Mouse (Mus musculus) embryonic facial prominence, embryonic 13.5 days (tissue): Measurements from ENCODE around the gene Cmtm4. TPM values are rescaled to one million over a fixed set of nuclear protein-coding genes. Genes with fewer than 3 reads are reported as not detected.

Source experiments
- ATAC-seq: fragments of 200-750 bp; cut with Nextera tagmentation; 2 replicates; pipeline ENCODE4 v1.8.0; 2017; ENCODE audit warnings: low read depth; ENCODE audit not compliant: insufficient number of reproducible peaks, insufficient read depth, low FRiP score, low TSS enrichment
- H3K27ac ChIP-seq: fragments of 300-500 bp; sonication (generic); 2 replicates; pipeline ENCODE4 v1.5.1; 2015; ENCODE audit warnings: moderate library complexity, mild to moderate bottlenecking, inconsistent platforms
- H3K27me3 ChIP-seq: fragments of 300-500 bp; sonication (generic); 2 replicates; pipeline ENCODE4 v1.6.1; 2015; ENCODE audit warnings: mild to moderate bottlenecking, inconsistent platforms
- H3K36me3 ChIP-seq: fragments of 300-500 bp; sonication (generic); 2 replicates; pipeline ENCODE4 v1.6.1; 2015; ENCODE audit warnings: mild to moderate bottlenecking, inconsistent platforms
- H3K4me1 ChIP-seq: fragments of 300-500 bp; sonication (generic); 2 replicates; pipeline ENCODE4 v1.6.1; 2015; ENCODE audit warnings: inconsistent platforms
- H3K4me2 ChIP-seq: fragments of 300-500 bp; sonication (generic); 2 replicates; pipeline ENCODE4 v1.6.1; 2015; ENCODE audit warnings: moderate library complexity, mild to moderate bottlenecking, inconsistent platforms
- H3K4me3 ChIP-seq: fragments of 300-500 bp; sonication (generic); 2 replicates; pipeline ENCODE4 v1.5.1; 2015; ENCODE audit warnings: mild to moderate bottlenecking, inconsistent platforms
- H3K9ac ChIP-seq: fragments of 300-500 bp; sonication (generic); 2 replicates; pipeline ENCODE4 v1.6.1; 2015; ENCODE audit warnings: mild to moderate bottlenecking, inconsistent platforms
- H3K9me3 ChIP-seq: fragments of 300-500 bp; sonication (generic); 2 replicates; pipeline ENCODE4 v1.6.1; 2016; ENCODE audit warnings: inconsistent platforms
- WGBS: fragments of 180-500 bp; shearing (Covaris S2); methylation state at CpG from one replicate; pipeline ENCODE4 v1.1.7; 2015; ENCODE audit warnings: mixed read lengths; 5-methylcytosine and 5-hydroxymethylcytosine counted together
- polyA plus RNA-seq: library from polyadenylated mRNA; unstranded; fragments of >200 nt; fragmentation: Nextera tagmentation; extraction: Ambion mirVana; gene quantifications from 2 replicates; pipeline ENCODE4 v1.2.1, GENCODE M21; 2015

Cmtm4 gene
- polyA plus RNA-seq, 1 experiment from 2014 or later: 3.6 TPM

GRCm38 (mm10) chr8:104346706-104347105 is 48.9 kb downstream of the Cmtm4 start:
- Histone ChIP-seq H3K9ac (no peak overlapping the region), H3K9me3 (no peaks in the 10 kb centered on the region), H3K36me3 (peaks cover 46% of the 10 kb centered on the region), H3K4me1 (peaks cover 13% of the 10 kb centered on the region), H3K27ac (no peak overlapping the region), H3K4me3 (no peak overlapping the region), H3K27me3 (no peaks in the 10 kb centered on the region), H3K4me2 (no peak overlapping the region)
- WGBS: 63% methylated on average over 12 of the region's 12 CpGs
- ATAC-seq: no peak

- Histone ChIP-seq H3K4me3 (no peak overlapping the region), H3K4me2 (no peak overlapping the region), H3K27ac (no peak overlapping the region), H3K36me3 (peaks cover 40% of the 10 kb centered on the region), H3K27me3 (no peaks in the 10 kb centered on the region), H3K9ac (no peak overlapping the region), H3K9me3 (no peaks in the 10 kb centered on the region), H3K4me1 (peaks cover 18% of the 10 kb centered on the region)
- WGBS: 89% methylated on average over 5 of the region's 5 CpGs
- ATAC-seq: no peak
These were observed 51.0 kb downstream of the Cmtm4 start for GRCm38 (mm10) chr8:104344622-104345021.

- H3K9me3 ChIP-seq: no peaks in the 10 kb centered on the region
- H3K4me1 ChIP-seq: peaks cover 21% of the 10 kb centered on the region
- H3K36me3 ChIP-seq: peaks cover 40% of the 10 kb centered on the region
- H3K9ac ChIP-seq: no peak overlapping the region
- no peak overlapping the region for H3K4me2 ChIP-seq
- ATAC-seq: no peak
- H3K4me3 ChIP-seq: no peak overlapping the region
- WGBS: 10% methylated on average over 7 of the region's 7 CpGs
- H3K27me3 ChIP-seq: no peaks in the 10 kb centered on the region
- no peak overlapping the region for H3K27ac ChIP-seq
These were observed 51.6 kb downstream of the Cmtm4 start for GRCm38 (mm10) chr8:104343957-104344356.

- Histone ChIP-seq H3K27ac (no peak overlapping the region), H3K9ac (peak overlapping the region; percentile 7; the same call in 1 of the 2 replicates), H3K4me3 (no peak overlapping the region), H3K4me1 (peaks cover 21% of the 10 kb centered on the region), H3K9me3 (no peaks in the 10 kb centered on the region), H3K36me3 (peaks cover 35% of the 10 kb centered on the region), H3K4me2 (no peak overlapping the region), H3K27me3 (no peaks in the 10 kb centered on the region)
- no peak for ATAC-seq
- 78% methylated on average over 5 of the region's 5 CpGs for WGBS
These were observed 53.2 kb downstream of the Cmtm4 start for GRCm38 (mm10) chr8:104342426-104342825.

- ATAC-seq: no peak
- H3K27me3 ChIP-seq: no peaks in the 10 kb centered on the region
- peak overlapping the region; percentile 90 for H3K27ac ChIP-seq
- peak overlapping the region; percentile 74 for H3K4me2 ChIP-seq
- WGBS: 38% methylated on average over 6 of the region's 6 CpGs
- peaks cover 27% of the 10 kb centered on the region for H3K36me3 ChIP-seq
- H3K4me1 ChIP-seq: peaks cover 21% of the 10 kb centered on the region
- H3K9ac ChIP-seq: peak overlapping the region; percentile 96
- H3K9me3 ChIP-seq: no peaks in the 10 kb centered on the region
- H3K4me3 ChIP-seq: peak overlapping the region; percentile 74
These were observed 53.9 kb downstream of the Cmtm4 start for GRCm38 (mm10) chr8:104341678-104342077.

GRCm38 (mm10) chr8:104341106-104341561 is 54.5 kb downstream of the Cmtm4 start:
- H3K4me3 ChIP-seq: peak overlapping the region; percentile 74
- peak; percentile 56 for ATAC-seq
- H3K4me2 ChIP-seq: peak overlapping the region; percentile 74
- peak overlapping the region; percentile 96 for H3K9ac ChIP-seq
- WGBS: under 1% methylated on average over 24 of the region's 24 CpGs
- no peaks in the 10 kb centered on the region for H3K27me3 ChIP-seq
- peaks cover 21% of the 10 kb centered on the region for H3K4me1 ChIP-seq
- no peaks in the 10 kb centered on the region for H3K9me3 ChIP-seq
- H3K27ac ChIP-seq: peak overlapping the region; percentile 90
- H3K36me3 ChIP-seq: peaks cover 22% of the 10 kb centered on the region

- peak overlapping the region; percentile 90 for H3K27ac ChIP-seq
These were observed 55.1 kb downstream of the Cmtm4 start for GRCm38 (mm10) chr8:104340233-104341105.

GRCm38 (mm10) chr8:104339983-104340232 is 55.7 kb downstream of the Cmtm4 start:
- Histone ChIP-seq H3K9ac (peak overlapping the region; percentile 96), H3K4me1 (peaks cover 21% of the 10 kb centered on the region), H3K4me3 (peak overlapping the region; percentile 74), H3K27me3 (no peaks in the 10 kb centered on the region), H3K27ac (peak overlapping the region; percentile 90; the same call in 1 of the 2 replicates), H3K36me3 (peaks cover 11% of the 10 kb centered on the region), H3K9me3 (no peaks in the 10 kb centered on the region), H3K4me2 (peak overlapping the region; percentile 74)
- no peak; the same call in 1 of the 2 replicates for ATAC-seq
- WGBS: 0% methylated on average over 6 of the region's 6 CpGs

More at GRCm38 (mm10) chr8:104340233-104341105, 55.1 kb downstream of the Cmtm4 start:
- under 1% methylated on average over 51 of the region's 54 CpGs for WGBS
- Histone ChIP-seq H3K27me3 (no peaks in the 10 kb centered on the region), H3K4me3 (peak overlapping the region; percentile 74), H3K4me1 (peaks cover 21% of the 10 kb centered on the region), H3K36me3 (peaks cover 16% of the 10 kb centered on the region), H3K9ac (peak overlapping the region; percentile 96), H3K4me2 (peak overlapping the region; percentile 74), H3K9me3 (no peaks in the 10 kb centered on the region)
- ATAC-seq: peak; percentile 79

GRCm38 (mm10) chr8:104339229-104339982 is 56.2 kb downstream of the Cmtm4 start, which contains the start of gene Cmtm3:
Gene Cmtm3, plus strand, starts transcription at chr8:104339410.
- Histone ChIP-seq H3K27ac (peak within 1 kb of the TSS; percentile 90), H3K4me2 (peak within 1 kb of the TSS; percentile 74), H3K27me3 (no peaks in the 10 kb centered on the region), H3K9ac (peak within 1 kb of the TSS; percentile 96), H3K36me3 (peaks cover 6% of the 10 kb centered on the region), H3K4me3 (peak within 1 kb of the TSS; percentile 74), H3K9me3 (no peaks in the 10 kb centered on the region), H3K4me1 (peaks cover 21% of the 10 kb centered on the region)
- 12% methylated on average over 18 of the region's 18 CpGs for WGBS
- ATAC-seq: no peak

GRCm38 (mm10) chr8:104337890-104338289 is 57.7 kb downstream of the Cmtm4 start:
- H3K4me2 ChIP-seq: no peak overlapping the region
- peaks cover 15% of the 10 kb centered on the region for H3K4me1 ChIP-seq
- ATAC-seq: no peak
- WGBS: 51% methylated on average over 3 of the region's 3 CpGs
- H3K9ac ChIP-seq: no peak overlapping the region
- H3K9me3 ChIP-seq: no peaks in the 10 kb centered on the region
- H3K27me3 ChIP-seq: no peaks in the 10 kb centered on the region
- no peak overlapping the region for H3K4me3 ChIP-seq
- no peaks in the 10 kb centered on the region for H3K36me3 ChIP-seq
- H3K27ac ChIP-seq: no peak overlapping the region

GRCm38 (mm10) chr8:104336806-104337205 is 58.8 kb downstream of the Cmtm4 start:
- H3K4me2 ChIP-seq: no peak overlapping the region
- WGBS: 86% methylated on average over 1 of the region's 1 CpGs
- no peak overlapping the region for H3K4me3 ChIP-seq
- H3K27me3 ChIP-seq: no peaks in the 10 kb centered on the region
- H3K4me1 ChIP-seq: peaks cover 9% of the 10 kb centered on the region
- H3K36me3 ChIP-seq: no peaks in the 10 kb centered on the region
- no peaks in the 10 kb centered on the region for H3K9me3 ChIP-seq
- H3K27ac ChIP-seq: no peak overlapping the region
- no peak for ATAC-seq
- no peak overlapping the region for H3K9ac ChIP-seq
